Mouse (Mus musculus) hindbrain, embryonic 10.5 days (tissue): ENCODE results near the gene Cnot2. TPM values are rescaled to one million over a fixed set of nuclear protein-coding genes. Genes with fewer than 3 reads are reported as not detected.
"Not testable (repeated sequence)": the region's sequence is repeated elsewhere in the genome, so short reads cannot be mapped to it uniquely, and the experiment has no call there.

ENCODE experiments used
- DNase-seq: peaks from one replicate; pipeline ENCODE4 v3.0.0-alpha.2; 2017; ENCODE audit warnings: low spot score
- H3K27ac ChIP-seq: fragments of 300-500 bp; sonication (generic); 2 replicates; pipeline ENCODE4 v1.5.1; 2016; ENCODE audit warnings: mild to moderate bottlenecking, moderate library complexity
- H3K27me3 ChIP-seq: fragments of 300-500 bp; sonication (generic); 2 replicates; pipeline ENCODE4 v1.6.1; 2016; ENCODE audit warnings: mild to moderate bottlenecking; ENCODE audit not compliant: poor library complexity, insufficient read depth, severe bottlenecking
- H3K36me3 ChIP-seq: fragments of 300-500 bp; sonication (generic); 2 replicates; pipeline ENCODE4 v1.6.1; 2016; ENCODE audit warnings: mild to moderate bottlenecking, moderate library complexity
- H3K4me1 ChIP-seq: fragments of 300-500 bp; sonication (generic); replicated peaks from 2 replicates; pipeline ENCODE4 v1.6.1; 2016; ENCODE audit warnings: mild to moderate bottlenecking
- H3K4me3 ChIP-seq: fragments of 300-500 bp; sonication (generic); 2 replicates; pipeline ENCODE4 v1.5.1; 2016; ENCODE audit warnings: mild to moderate bottlenecking, moderate library complexity
- H3K9me3 ChIP-seq: fragments of 300-500 bp; sonication (generic); 2 replicates; pipeline ENCODE4 v1.6.1; 2016; ENCODE audit warnings: mild to moderate bottlenecking, moderate library complexity
- WGBS: fragments of 180-500 bp; shearing (Covaris S2); methylation state at CpG from one replicate; pipeline ENCODE4 v1.1.7; 2016; 5-methylcytosine and 5-hydroxymethylcytosine counted together
- polyA plus RNA-seq: library from polyadenylated mRNA; unstranded; fragments of >200 nt; fragmentation: Nextera tagmentation; extraction: Ambion mirVana; gene quantifications from 2 replicates; pipeline ENCODE4 v1.2.1, GENCODE M21; 2016

Cnot2 gene
- 107 and 115 TPM in 2 replicates for polyA plus RNA-seq

GRCm38 (mm10) chr10:116581369-116581718 is at the start of gene Cnot2:
Gene Cnot2, minus strand, starts transcription at chr10:116581511.
- Histone ChIP-seq H3K4me1 (peaks cover 23% of the 10 kb centered on the region), H3K9me3 (no peaks in the 10 kb centered on the region), H3K4me3 (peak within 1 kb of the TSS; percentile 94), H3K27me3 (no peaks in the 10 kb centered on the region), H3K27ac (peak within 1 kb of the TSS; percentile 100), H3K36me3 (peaks cover 14% of the 10 kb centered on the region; the same call in 1 of the 2 replicates)
- WGBS: under 1% methylated on average over 47 of the region's 47 CpGs
- DNase-seq: peak; percentile 95

GRCm38 (mm10) chr10:116628926-116629325 is 47.6 kb upstream of the Cnot2 start:
- DNase-seq: no peak
- Histone ChIP-seq H3K36me3 (no peaks in the 10 kb centered on the region), H3K27ac (no peak overlapping the region), H3K4me3 (no peak overlapping the region), H3K4me1 (no peaks in the 10 kb centered on the region), H3K27me3 (no peaks in the 10 kb centered on the region), H3K9me3 (no peaks in the 10 kb centered on the region)
- 81% methylated on average over 5 of the region's 5 CpGs for WGBS

GRCm38 (mm10) chr10:116626009-116626408 is 44.7 kb upstream of the Cnot2 start:
- WGBS: 93% methylated on average over 1 of the region's 1 CpGs
- H3K4me1 ChIP-seq: no peaks in the 10 kb centered on the region
- no peak for DNase-seq

GRCm38 (mm10) chr10:116613250-116613649 is 31.9 kb upstream of the Cnot2 start:
- H3K4me1 ChIP-seq, H3K27me3 ChIP-seq, H3K4me3 ChIP-seq, H3K27ac ChIP-seq, H3K9me3 ChIP-seq, H3K36me3 ChIP-seq, DNase-seq: not testable (repeated sequence)
- 95% methylated on average over 9 of the region's 10 CpGs for WGBS

More at GRCm38 (mm10) chr10:116626009-116626408, 44.7 kb upstream of the Cnot2 start:
- no peak overlapping the region for H3K4me3 ChIP-seq
- no peak overlapping the region for H3K27ac ChIP-seq
- H3K36me3 ChIP-seq: no peaks in the 10 kb centered on the region
- H3K27me3 ChIP-seq: no peaks in the 10 kb centered on the region
- H3K9me3 ChIP-seq: 0 out of 2 replicates have a peak, but pooled peaks cover 3% of the 10 kb centered on the region

GRCm38 (mm10) chr10:116604905-116605162 is 23.5 kb upstream of the Cnot2 start:
- Histone ChIP-seq H3K4me1 (no peaks in the 10 kb centered on the region), H3K27ac (no peak overlapping the region), H3K36me3 (no peaks in the 10 kb centered on the region), H3K27me3 (no peaks in the 10 kb centered on the region), H3K9me3 (no peaks in the 10 kb centered on the region), H3K4me3 (no peak overlapping the region)
- DNase-seq: no peak
- 91% methylated on average over 4 of the region's 4 CpGs for WGBS

GRCm38 (mm10) chr10:116604081-116604904 is 23.0 kb upstream of the Cnot2 start:
- WGBS: 87% methylated on average over 6 of the region's 6 CpGs
- no peak overlapping the region for H3K4me3 ChIP-seq
- H3K27ac ChIP-seq: no peak overlapping the region
- no peaks in the 10 kb centered on the region for H3K36me3 ChIP-seq
- no peaks in the 10 kb centered on the region for H3K4me1 ChIP-seq
- DNase-seq: no peak
- H3K9me3 ChIP-seq: no peaks in the 10 kb centered on the region
- no peaks in the 10 kb centered on the region for H3K27me3 ChIP-seq

- Histone ChIP-seq H3K27me3 (no peaks in the 10 kb centered on the region), H3K4me1 (no peaks in the 10 kb centered on the region), H3K27ac (no peak overlapping the region), H3K36me3 (no peaks in the 10 kb centered on the region), H3K9me3 (peaks cover 2% of the 10 kb centered on the region; the same call in 1 of the 2 replicates), H3K4me3 (no peak overlapping the region)
- WGBS: 90% methylated on average over 14 of the region's 14 CpGs
- DNase-seq: no peak
Observed at GRCm38 (mm10) chr10:116599056-116599850, 17.9 kb upstream of the Cnot2 start.

- no peaks in the 10 kb centered on the region for H3K9me3 ChIP-seq
- 33% methylated on average over 6 of the region's 6 CpGs for WGBS
- H3K36me3 ChIP-seq: peaks cover 19% of the 10 kb centered on the region; the same call in 1 of the 2 replicates
- H3K4me1 ChIP-seq: peaks cover 23% of the 10 kb centered on the region
- H3K27me3 ChIP-seq: no peaks in the 10 kb centered on the region
- DNase-seq: no peak
- no peak overlapping the region for H3K27ac ChIP-seq
- H3K4me3 ChIP-seq: peak overlapping the region; percentile 94
Observed at GRCm38 (mm10) chr10:116582738-116583137, 1.4 kb upstream of the Cnot2 start.

GRCm38 (mm10) chr10:116581719-116582481 is 589 bp upstream of the Cnot2 start:
- no peak for DNase-seq
- Histone ChIP-seq H3K27me3 (no peaks in the 10 kb centered on the region), H3K36me3 (peaks cover 14% of the 10 kb centered on the region; the same call in 1 of the 2 replicates), H3K4me3 (peak overlapping the region; percentile 94), H3K9me3 (no peaks in the 10 kb centered on the region), H3K4me1 (peaks cover 23% of the 10 kb centered on the region), H3K27ac (peak overlapping the region; percentile 100)
- WGBS: under 1% methylated on average over 67 of the region's 67 CpGs

GRCm38 (mm10) chr10:116580591-116581358 is 536 bp downstream of the Cnot2 start:
- Histone ChIP-seq H3K36me3 (peaks cover 19% of the 10 kb centered on the region; the same call in 1 of the 2 replicates), H3K9me3 (no peaks in the 10 kb centered on the region), H3K27me3 (no peaks in the 10 kb centered on the region), H3K4me3 (peak overlapping the region; percentile 94), H3K4me1 (peaks cover 23% of the 10 kb centered on the region), H3K27ac (peak overlapping the region; percentile 100)
- peak; percentile 55 for DNase-seq
- under 1% methylated on average over 55 of the region's 71 CpGs for WGBS

GRCm38 (mm10) chr10:116579478-116579877 is 1.8 kb downstream of the Cnot2 start:
- Histone ChIP-seq H3K4me1 (peaks cover 23% of the 10 kb centered on the region), H3K27ac (no peak overlapping the region), H3K36me3 (peaks cover 9% of the 10 kb centered on the region; the same call in 1 of the 2 replicates), H3K9me3 (no peaks in the 10 kb centered on the region), H3K27me3 (no peaks in the 10 kb centered on the region), H3K4me3 (peak overlapping the region; percentile 94)
- no peak for DNase-seq

GRCm38 (mm10) chr10:116578375-116578774 is 2.9 kb downstream of the Cnot2 start:
- DNase-seq: no peak
- no peaks in the 10 kb centered on the region for H3K27me3 ChIP-seq
- peaks cover 6% of the 10 kb centered on the region; the same call in 1 of the 2 replicates for H3K36me3 ChIP-seq
- peaks cover 23% of the 10 kb centered on the region for H3K4me1 ChIP-seq
- H3K9me3 ChIP-seq: no peaks in the 10 kb centered on the region
- H3K27ac ChIP-seq: no peak overlapping the region
- no peak overlapping the region for H3K4me3 ChIP-seq
